Comparison of ENCODE assay signal across 7 mouse cellular contexts in genomic region chr16:94519028-94519427, GRCm38 (mm10). TPM values are rescaled to one million over a fixed set of nuclear protein-coding genes. Genes with fewer than 3 reads are reported as not detected.
DNase-seq lines count a peak whose midpoint lies in the region; TF ChIP-seq lines count a peak whose summit lies in the region.

No protein-coding gene starts in this region.

- peak overlapping the region; percentile 50 for H3K27ac ChIP-seq in brown adipose tissue, adult 24 weeks (replicated peaks; ENCODE audit: low read depth, low read length)

- no peak for TF ChIP-seq POLR2A in lung, adult 2 months (IDR thresholded peaks at IDR 0.05; ENCODE audit: borderline replicate concordance, extremely low read depth, low read depth, low read length)

- no peak overlapping the region for H3K4me3 ChIP-seq in brown adipose tissue, adult 24 weeks (ENCODE audit: insufficient read depth, low read depth, low read length)
- H3K4me3 ChIP-seq in lung, adult 2 months (replicated peaks; ENCODE audit: extremely low read depth, low read depth, low read length): no peak overlapping the region

- peaks cover 13% of the 10 kb centered on the region for H3K4me1 ChIP-seq in brown adipose tissue, adult 24 weeks (ENCODE audit: control insufficient read depth, insufficient read depth, insufficient read length, low read length)
- peaks cover 16% of the 10 kb centered on the region for H3K4me1 ChIP-seq in lung, adult 2 months (ENCODE audit: control insufficient read depth, insufficient read depth, low read length)

- TF ChIP-seq CTCF in lung, adult 2 months (IDR thresholded peaks at IDR 0.05; ENCODE audit: insufficient read depth, low read length): no peak

- 19% methylated on average over 6 of the region's 6 CpGs for WGBS in lung, adult 2 months

- peak; percentile 53 for DNase-seq in gastrocnemius, postnatal 10 days
- peak; percentile 25 for DNase-seq in kidney, adult 18-20 months
- DNase-seq in lung, adult 2 months: peak; percentile 25
- DNase-seq in thymus, postnatal 36 days: peak; percentile 11 to 25
- DNase-seq in right cerebral cortex, adult 2 months (ENCODE audit: low spot score in 2 of 2): no peak
- DNase-seq in retina, embryonic 14.5 days (ENCODE audit: low spot score): no peak

RNA-seq across cellular contexts. Expression of gene Vps26c, which starts 7.6 kb away (rescaled TPM):
- 12.1 and 19.1 TPM in 2 replicates for polyA plus RNA-seq in brown adipose tissue, adult 24 weeks (2012; ENCODE audit: insufficient read depth, insufficient read length, missing spikeins)
- total RNA-seq in gastrocnemius, postnatal 10 days (2021): 10 to 100 TPM; 21.0 to 25.2 TPM
- polyA plus RNA-seq in lung, adult 2 months (2012; rRNA removed): 25.8 and 40.7 TPM in 2 replicates

RNA-seq across cellular contexts. Expression of gene Dyrk1a, which starts 50.8 kb away (rescaled TPM):
- polyA plus RNA-seq in brown adipose tissue, adult 24 weeks (2012; ENCODE audit: insufficient read depth, insufficient read length, missing spikeins): 16.0 and 18.9 TPM in 2 replicates
- total RNA-seq in gastrocnemius, postnatal 10 days (2021): 10 to 100 TPM; 83.9 to 93.5 TPM
- 26.1 and 32.4 TPM in 2 replicates for polyA plus RNA-seq in lung, adult 2 months (2012; rRNA removed)

Comparison
In these comparisons a context has a peak if more than half of its experiments do, and no peak if none do; other contexts are left out.
1. DNase-seq: peak in gastrocnemius, postnatal 10 days (single experiment), kidney, adult 18-20 months (single experiment), lung, adult 2 months (single experiment) and thymus, postnatal 36 days (2 of 2); none in right cerebral cortex, adult 2 months (0 of 2) and retina, embryonic 14.5 days (single experiment).